Mouse (Mus musculus): ENCODE measurements around the gene Tasp1.

GRCm38 (mm10) chr2:140058125-140058524, 8.5 kb downstream of the Tasp1 start:
- TF ChIP-seq CTCF (IDR thresholded peaks at IDR 0.05; ENCODE audit: low read depth) = no peak
- TF ChIP-seq EP300 (IDR thresholded peaks at IDR 0.05; ENCODE audit: low read depth) = no peak

Data from liver, postnatal 0 days (tissue).